Mouse (Mus musculus): ENCODE measurements around the gene Abcc2. TPM values are rescaled to one million over a fixed set of nuclear protein-coding genes. Genes with fewer than 3 reads are reported as not detected.

Abcc2 gene
- polyA plus RNA-seq, 1 experiment from 2014 or later, result not detected

- no peak for ATAC-seq (ENCODE audit: low FRiP score)
- Histone ChIP-seq H3K4me3 (replicated peaks) (no peak overlapping the region), H3K36me3 (replicated peaks) (no peaks in the 10 kb centered on the region), H3K4me2 (no peak overlapping the region), H3K27ac (no peak overlapping the region), H3K9me3 (no peaks in the 10 kb centered on the region), H3K4me1 (peaks cover 8% of the 10 kb centered on the region), H3K27me3 (no peaks in the 10 kb centered on the region), H3K9ac (no peak overlapping the region)
- WGBS, result 81% methylated on average over 2 of the region's 2 CpGs
These were observed 105.7 kb downstream of the Abcc2 start for GRCm38 (mm10) chr19:43887725-43888124.

Other genes starting within 250 kb of the Abcc2 start
- 6.3 and 8.3 TPM in 2 replicates for gene Nkx2-3, start 169.9 kb upstream of the Abcc2 start, polyA plus RNA-seq (2016; fragmentation: Nextera tagmentation; extraction: Ambion mirVana)
- gene Slc25a28, start 107.3 kb upstream of the Abcc2 start, polyA plus RNA-seq (2016; fragmentation: Nextera tagmentation; extraction: Ambion mirVana), result 17.5 and 18.1 TPM in 2 replicates
- gene Entpd7, start 92.5 kb upstream of the Abcc2 start, polyA plus RNA-seq (2016; fragmentation: Nextera tagmentation; extraction: Ambion mirVana), result 10.2 TPM in 2 replicates
- gene Cutc, start 29.2 kb upstream of the Abcc2 start, polyA plus RNA-seq (2016; fragmentation: Nextera tagmentation; extraction: Ambion mirVana), result 10.9 and 11.7 TPM in 2 replicates
- gene Cox15, start 29.2 kb upstream of the Abcc2 start, polyA plus RNA-seq (2016; fragmentation: Nextera tagmentation; extraction: Ambion mirVana), result 14.5 and 15.5 TPM in 2 replicates
- 16.9 and 19.1 TPM in 2 replicates for gene Dnmbp, start 158.0 kb downstream of the Abcc2 start, polyA plus RNA-seq (2016; fragmentation: Nextera tagmentation; extraction: Ambion mirVana)
- gene Cpn1, start 204.4 kb downstream of the Abcc2 start, polyA plus RNA-seq (2016; fragmentation: Nextera tagmentation; extraction: Ambion mirVana), result 0.10 TPM in 1 of 2 replicates, not detected in the other
- gene Cyp2c23, start 247.0 kb downstream of the Abcc2 start, polyA plus RNA-seq (2016; fragmentation: Nextera tagmentation; extraction: Ambion mirVana), result not detected in 2 replicates

All from forebrain, embryonic 12.5 days (tissue).